Mouse (Mus musculus) lung, embryonic 16.5 days (tissue): ENCODE results near the gene Sptbn1. TPM values are rescaled to one million over a fixed set of nuclear protein-coding genes. Genes with fewer than 3 reads are reported as not detected.

Experiments
- ATAC-seq: fragments of 200-750 bp; cut with Nextera tagmentation; 2 replicates; pipeline ENCODE4 v1.8.0; 2017; ENCODE audit warnings: low read depth, mild to moderate bottlenecking, moderate library complexity
- H3K27ac ChIP-seq: fragments of 300-500 bp; sonication (generic); 2 replicates; pipeline ENCODE4 v1.5.1; 2014; ENCODE audit warnings: mild to moderate bottlenecking, control low read depth, low read length
- H3K27me3 ChIP-seq: fragments of 300-500 bp; sonication (generic); 2 replicates; pipeline ENCODE4 v1.6.1; 2014; ENCODE audit warnings: low read depth, low read length, mixed read lengths; ENCODE audit not compliant: control insufficient read depth, insufficient read depth
- H3K36me3 ChIP-seq: fragments of 300-500 bp; sonication (generic); 2 replicates; pipeline ENCODE4 v1.6.1; 2014; ENCODE audit warnings: low read length; ENCODE audit not compliant: control insufficient read depth, insufficient read depth
- H3K4me1 ChIP-seq: fragments of 300-500 bp; sonication (generic); replicated peaks from 2 replicates; pipeline ENCODE4 v1.6.1; 2014; ENCODE audit warnings: low read length, mixed read lengths; ENCODE audit not compliant: control insufficient read depth, insufficient read depth
- H3K4me2 ChIP-seq: fragments of 300-500 bp; sonication (generic); 2 replicates; pipeline ENCODE4 v1.6.1; 2014; ENCODE audit warnings: low read depth, low read length, control low read depth
- H3K4me3 ChIP-seq: fragments of 300-500 bp; sonication (generic); 2 replicates; pipeline ENCODE4 v1.5.1; 2014; ENCODE audit warnings: mild to moderate bottlenecking, low read length, control low read depth
- H3K9ac ChIP-seq: fragments of 300-500 bp; sonication (generic); 2 replicates; pipeline ENCODE4 v1.6.1; 2014; ENCODE audit warnings: low read length, control low read depth
- H3K9me3 ChIP-seq: fragments of 300-500 bp; sonication (generic); 2 replicates; pipeline ENCODE4 v1.6.1; 2016; ENCODE audit warnings: low read length; ENCODE audit not compliant: control insufficient read depth
- WGBS: fragments of 180-500 bp; shearing (Covaris S2); extraction: QIAGEN DNeasy Blood & Tissue Kit; methylation state at CpG from one replicate; pipeline ENCODE4 v1.1.7; 2014; 5-methylcytosine and 5-hydroxymethylcytosine counted together
- polyA plus RNA-seq: library from polyadenylated mRNA; unstranded; fragments of >200 nt; fragmentation: Nextera tagmentation; extraction: Ambion mirVana; gene quantifications from 2 replicates; pipeline ENCODE4 v1.2.1, GENCODE M21; 2015

Gene Sptbn1
- polyA plus RNA-seq, 1 experiment from 2014 or later, result 169 TPM

- Histone ChIP-seq H3K4me3 (no peak overlapping the region), H3K9ac (no peak overlapping the region), H3K27ac (no peak overlapping the region), H3K9me3 (no peaks in the 10 kb centered on the region), H3K36me3 (peaks cover 71% of the 10 kb centered on the region), H3K27me3 (no peaks in the 10 kb centered on the region), H3K4me2 (no peak overlapping the region), H3K4me1 (no peaks in the 10 kb centered on the region)
- ATAC-seq, result no peak
- 70% methylated on average over 6 of the region's 6 CpGs for WGBS
Observed at GRCm38 (mm10) chr11:30143090-30143489, 124.9 kb downstream of the Sptbn1 start.

GRCm38 (mm10) chr11:30139165-30139826 is 128.7 kb downstream of the Sptbn1 start:
- ATAC-seq, result peak; percentile 82

DNA sequence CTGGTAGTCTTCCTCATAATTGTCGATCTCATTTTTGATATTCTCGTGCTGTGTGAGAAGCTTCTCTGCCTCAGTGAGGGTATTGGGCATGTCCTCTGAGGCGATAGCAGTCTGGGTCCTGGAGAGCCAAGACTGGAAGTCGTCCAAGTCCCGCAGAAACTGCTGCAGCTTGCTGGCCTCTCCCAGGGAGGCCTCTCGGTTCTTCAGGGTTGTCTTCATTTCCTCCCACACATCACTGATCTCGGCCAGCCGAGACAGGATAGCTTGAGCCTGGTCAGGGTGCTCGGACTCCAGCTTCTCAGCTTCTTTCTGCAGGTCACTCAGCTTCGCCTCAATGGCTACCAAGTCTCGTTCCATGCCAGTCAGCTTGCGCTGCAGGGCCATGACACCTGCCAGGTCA is 130.9 kb downstream of the Sptbn1 start:
- Histone ChIP-seq H3K27ac (no peak overlapping the region), H3K4me2 (no peak overlapping the region), H3K36me3 (peaks cover 78% of the 10 kb centered on the region), H3K9me3 (no peaks in the 10 kb centered on the region), H3K27me3 (no peaks in the 10 kb centered on the region), H3K4me3 (no peak overlapping the region), H3K9ac (no peak overlapping the region), H3K4me1 (0 out of 2 replicates have a peak, but pooled peaks cover 4% of the 10 kb centered on the region)
- WGBS, result 76% methylated on average over 12 of the region's 12 CpGs
- ATAC-seq, result no peak

More at GRCm38 (mm10) chr11:30139165-30139826, 128.7 kb downstream of the Sptbn1 start:
- Histone ChIP-seq H3K4me1 (no peaks in the 10 kb centered on the region), H3K4me3 (no peak overlapping the region), H3K9me3 (no peaks in the 10 kb centered on the region), H3K36me3 (peaks cover 83% of the 10 kb centered on the region), H3K4me2 (no peak overlapping the region), H3K27me3 (no peaks in the 10 kb centered on the region), H3K27ac (no peak overlapping the region), H3K9ac (no peak overlapping the region)
- WGBS, result 61% methylated on average over 17 of the region's 17 CpGs

- Histone ChIP-seq H3K36me3 (peaks cover 74% of the 10 kb centered on the region), H3K9me3 (no peaks in the 10 kb centered on the region), H3K4me1 (0 out of 2 replicates have a peak, but pooled peaks cover 4% of the 10 kb centered on the region), H3K27me3 (no peaks in the 10 kb centered on the region), H3K4me2 (no peak overlapping the region), H3K27ac (peak overlapping the region; percentile 49), H3K9ac (no peak overlapping the region), H3K4me3 (no peak overlapping the region)
- WGBS, result 41% methylated on average over 1 of the region's 1 CpGs
- ATAC-seq, result peak; percentile 64
Observed at GRCm38 (mm10) chr11:30134058-30134457, 133.9 kb downstream of the Sptbn1 start.

DNA sequence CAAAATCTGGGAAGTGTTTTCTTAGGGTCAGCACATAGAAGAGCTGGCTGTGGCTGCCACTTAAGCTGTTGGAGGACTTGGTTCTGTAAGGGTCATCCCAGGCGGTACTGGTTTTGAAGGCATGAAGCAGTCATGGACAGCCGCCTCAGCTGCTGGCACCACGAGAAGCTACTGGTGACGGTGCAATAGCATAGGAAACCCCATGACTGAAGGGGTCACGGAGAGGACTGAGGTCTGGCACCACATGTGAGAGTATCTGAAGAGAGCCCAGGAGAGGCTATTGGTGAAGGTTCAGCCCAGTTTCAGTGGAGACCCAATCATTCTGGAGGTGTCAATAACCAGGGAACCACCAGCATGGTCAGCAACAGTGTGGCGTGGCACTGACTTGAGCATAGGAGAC is 135.4 kb downstream of the Sptbn1 start:
- no peaks in the 10 kb centered on the region for H3K9me3 ChIP-seq
- peaks cover 69% of the 10 kb centered on the region for H3K36me3 ChIP-seq
- 88% methylated on average over 6 of the region's 6 CpGs for WGBS
- H3K4me3 ChIP-seq, result no peak overlapping the region
- H3K4me1 ChIP-seq, result 0 out of 2 replicates have a peak, but pooled peaks cover 4% of the 10 kb centered on the region
- H3K27ac ChIP-seq, result no peak overlapping the region
- no peaks in the 10 kb centered on the region for H3K27me3 ChIP-seq
- H3K9ac ChIP-seq, result no peak overlapping the region
- H3K4me2 ChIP-seq, result no peak overlapping the region
- ATAC-seq, result no peak

DNA sequence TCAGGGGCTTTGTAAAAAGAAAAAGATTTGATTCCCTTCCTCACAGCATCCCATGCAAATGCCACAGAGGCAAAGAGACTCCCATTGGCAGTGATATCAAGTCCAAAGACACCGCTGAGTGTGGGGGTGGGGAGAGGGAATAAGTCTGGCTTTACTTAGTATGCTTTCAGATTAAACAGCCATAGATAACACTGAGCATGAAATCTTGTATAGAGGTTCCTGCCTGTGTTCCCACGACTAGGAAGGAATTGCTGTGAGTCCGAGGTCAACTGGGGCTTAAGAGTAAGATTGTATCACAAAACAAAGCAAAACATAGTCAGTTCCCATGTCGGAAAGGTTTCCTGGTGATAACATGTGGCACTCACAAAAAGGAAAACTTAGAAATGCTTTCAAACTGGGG is 136.3 kb downstream of the Sptbn1 start:
- H3K4me2 ChIP-seq, result no peak overlapping the region
- 74% methylated on average over 4 of the region's 4 CpGs for WGBS
- 0 out of 2 replicates have a peak, but pooled peaks cover 4% of the 10 kb centered on the region for H3K4me1 ChIP-seq
- no peak overlapping the region for H3K4me3 ChIP-seq
- H3K36me3 ChIP-seq, result peaks cover 65% of the 10 kb centered on the region
- H3K9ac ChIP-seq, result no peak overlapping the region
- no peak overlapping the region for H3K27ac ChIP-seq
- no peak for ATAC-seq
- H3K27me3 ChIP-seq, result no peaks in the 10 kb centered on the region
- H3K9me3 ChIP-seq, result no peaks in the 10 kb centered on the region

DNA sequence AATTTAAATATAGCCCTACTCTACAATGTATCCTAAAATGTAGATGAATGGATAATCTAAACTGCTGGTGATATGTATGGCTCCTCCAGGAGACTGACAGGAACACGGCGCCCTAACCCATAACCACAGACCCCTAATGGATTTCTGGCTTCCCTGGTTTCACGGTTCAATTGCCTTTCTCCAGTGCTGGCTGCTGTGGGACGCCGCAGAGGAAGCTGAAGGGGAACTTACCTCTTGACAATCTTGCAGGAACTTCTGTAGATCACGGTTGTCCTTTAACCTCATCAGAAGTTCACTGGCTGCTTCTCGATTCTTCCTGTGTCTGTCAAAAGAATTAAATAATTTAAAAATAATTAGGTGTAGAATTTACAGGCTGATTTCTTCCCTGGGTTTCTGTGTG is 138.6 kb downstream of the Sptbn1 start:
- Histone ChIP-seq H3K36me3 (peaks cover 55% of the 10 kb centered on the region), H3K4me3 (no peak overlapping the region), H3K4me2 (no peak overlapping the region), H3K27ac (no peak overlapping the region), H3K9ac (no peak overlapping the region), H3K9me3 (no peaks in the 10 kb centered on the region), H3K27me3 (no peaks in the 10 kb centered on the region), H3K4me1 (0 out of 2 replicates have a peak, but pooled peaks cover 4% of the 10 kb centered on the region)
- 79% methylated on average over 7 of the region's 7 CpGs for WGBS
- ATAC-seq, result no peak

- H3K36me3 ChIP-seq, result peaks cover 56% of the 10 kb centered on the region
- ATAC-seq, result no peak
- no peak overlapping the region for H3K4me3 ChIP-seq
- H3K9me3 ChIP-seq, result no peaks in the 10 kb centered on the region
- no peak overlapping the region for H3K27ac ChIP-seq
- 97% methylated on average over 1 of the region's 1 CpGs for WGBS
- H3K27me3 ChIP-seq, result no peaks in the 10 kb centered on the region
- no peak overlapping the region for H3K9ac ChIP-seq
- no peak overlapping the region for H3K4me2 ChIP-seq
- H3K4me1 ChIP-seq, result no peaks in the 10 kb centered on the region
Observed at GRCm38 (mm10) chr11:30126840-30127239, 141.1 kb downstream of the Sptbn1 start.

GRCm38 (mm10) chr11:30118038-30118437 is 149.9 kb downstream of the Sptbn1 start:
- H3K36me3 ChIP-seq, result peaks cover 65% of the 10 kb centered on the region

More at GRCm38 (mm10) chr11:30118038-30118437, 149.9 kb downstream of the Sptbn1 start:
- Histone ChIP-seq H3K9ac (no peak overlapping the region), H3K27me3 (no peaks in the 10 kb centered on the region), H3K4me2 (no peak overlapping the region), H3K27ac (no peak overlapping the region), H3K4me1 (no peaks in the 10 kb centered on the region), H3K4me3 (no peak overlapping the region), H3K9me3 (no peaks in the 10 kb centered on the region)
- no peak for ATAC-seq
- 80% methylated on average over 4 of the region's 4 CpGs for WGBS
